Mouse (Mus musculus): ENCODE measurements around the gene Hoxd8. TPM values are rescaled to one million over a fixed set of nuclear protein-coding genes. Genes with fewer than 3 reads are reported as not detected.

The Hoxd8 gene
- polyA plus RNA-seq, 1 experiment from 2014 or later, result 36.4 TPM

- peaks cover 32% of the 10 kb centered on the region for H3K36me3 ChIP-seq
- H3K4me3 ChIP-seq (replicated peaks), result no peak overlapping the region
- H3K4me2 ChIP-seq, result peak overlapping the region; percentile 77
- no peak overlapping the region for H3K9ac ChIP-seq
- no peaks in the 10 kb centered on the region for H3K9me3 ChIP-seq (replicated peaks)
- 35% methylated on average over 8 of the region's 8 CpGs for WGBS
- peaks cover under 1% of the 10 kb centered on the region; the same call in 1 of the 2 replicates for H3K27me3 ChIP-seq
- peaks cover 88% of the 10 kb centered on the region for H3K4me1 ChIP-seq
- H3K27ac ChIP-seq, result peak overlapping the region; percentile 60; the same call in 1 of the 2 replicates
- no peak for ATAC-seq (replicated peaks; ENCODE audit: low FRiP score)
Measured at GRCm38 (mm10) chr2:74730331-74730730, 25.9 kb downstream of the Hoxd8 start.

- Histone ChIP-seq H3K4me2 (peak overlapping the region; percentile 77), H3K36me3 (peaks cover 26% of the 10 kb centered on the region), H3K27me3 (peaks cover 8% of the 10 kb centered on the region), H3K9ac (peak overlapping the region; percentile 42), H3K4me3 (replicated peaks) (peak overlapping the region; percentile 10; the same call in 1 of the 2 replicates), H3K27ac (peak overlapping the region; percentile 60), H3K9me3 (replicated peaks) (no peaks in the 10 kb centered on the region), H3K4me1 (peaks cover 89% of the 10 kb centered on the region)
- no peak for ATAC-seq (replicated peaks; ENCODE audit: low FRiP score)
Measured at GRCm38 (mm10) chr2:74731055-74731454, 26.6 kb downstream of the Hoxd8 start.

- peaks cover 89% of the 10 kb centered on the region for H3K4me1 ChIP-seq
- H3K4me2 ChIP-seq, result peak overlapping the region; percentile 77
- 29% methylated on average over 9 of the region's 9 CpGs for WGBS
- H3K4me3 ChIP-seq (replicated peaks), result peak overlapping the region; percentile 37
- peak overlapping the region; percentile 35; the same call in 1 of the 2 replicates for H3K9ac ChIP-seq
- no peaks in the 10 kb centered on the region for H3K9me3 ChIP-seq (replicated peaks)
- H3K27ac ChIP-seq, result peak overlapping the region; percentile 96
- peaks cover 21% of the 10 kb centered on the region for H3K36me3 ChIP-seq
- ATAC-seq (replicated peaks; ENCODE audit: low FRiP score), result no peak
- peaks cover 11% of the 10 kb centered on the region for H3K27me3 ChIP-seq
Measured at GRCm38 (mm10) chr2:74731799-74732512, 27.5 kb downstream of the Hoxd8 start.

- Histone ChIP-seq H3K9ac (peak overlapping the region; percentile 35), H3K36me3 (peaks cover 21% of the 10 kb centered on the region), H3K4me2 (peak overlapping the region; percentile 77), H3K4me1 (peaks cover 89% of the 10 kb centered on the region), H3K9me3 (replicated peaks) (no peaks in the 10 kb centered on the region), H3K4me3 (replicated peaks) (peak overlapping the region; percentile 37), H3K27me3 (peaks cover 14% of the 10 kb centered on the region), H3K27ac (peak overlapping the region; percentile 96)
- no peak for ATAC-seq (replicated peaks; ENCODE audit: low FRiP score)
- 2% methylated on average over 52 of the region's 52 CpGs for WGBS
Measured at GRCm38 (mm10) chr2:74732513-74733316, 28.3 kb downstream of the Hoxd8 start.

- H3K9ac ChIP-seq, result peak overlapping the region; percentile 35; the same call in 1 of the 2 replicates
- no peak for ATAC-seq (replicated peaks; ENCODE audit: low FRiP score)
- peaks cover 20% of the 10 kb centered on the region for H3K27me3 ChIP-seq
- peak overlapping the region; percentile 77 for H3K4me2 ChIP-seq
- peak overlapping the region; percentile 37 for H3K4me3 ChIP-seq (replicated peaks)
- H3K9me3 ChIP-seq (replicated peaks), result no peaks in the 10 kb centered on the region
- WGBS, result 3% methylated on average over 15 of the region's 16 CpGs
- H3K36me3 ChIP-seq, result peaks cover 18% of the 10 kb centered on the region
- H3K4me1 ChIP-seq, result peaks cover 89% of the 10 kb centered on the region
- H3K27ac ChIP-seq, result peak overlapping the region; percentile 96
Measured at GRCm38 (mm10) chr2:74733317-74733661, 28.9 kb downstream of the Hoxd8 start.

GRCm38 (mm10) chr2:74733765-74734164, 29.4 kb downstream of the Hoxd8 start:
- Histone ChIP-seq H3K4me1 (peaks cover 89% of the 10 kb centered on the region), H3K9me3 (replicated peaks) (no peaks in the 10 kb centered on the region), H3K36me3 (peaks cover 14% of the 10 kb centered on the region; the same call in 1 of the 2 replicates), H3K27me3 (peaks cover 21% of the 10 kb centered on the region), H3K4me3 (replicated peaks) (peak overlapping the region; percentile 37), H3K27ac (peak overlapping the region; percentile 96), H3K9ac (peak overlapping the region; percentile 35; the same call in 1 of the 2 replicates), H3K4me2 (peak overlapping the region; percentile 77)
- no peak for ATAC-seq (replicated peaks; ENCODE audit: low FRiP score)
- 15% methylated on average over 6 of the region's 6 CpGs for WGBS

- H3K4me2 ChIP-seq, result peak overlapping the region; percentile 77
- no peak for ATAC-seq (replicated peaks; ENCODE audit: low FRiP score)
- peaks cover 91% of the 10 kb centered on the region for H3K4me1 ChIP-seq
- H3K36me3 ChIP-seq, result peaks cover 14% of the 10 kb centered on the region; the same call in 1 of the 2 replicates
- peak overlapping the region; percentile 45 for H3K4me3 ChIP-seq (replicated peaks)
- peaks cover 26% of the 10 kb centered on the region for H3K27me3 ChIP-seq
- H3K9me3 ChIP-seq (replicated peaks), result no peaks in the 10 kb centered on the region
- peak overlapping the region; percentile 96 for H3K27ac ChIP-seq
- 7% methylated on average over 13 of the region's 13 CpGs for WGBS
- peak overlapping the region; percentile 25; the same call in 1 of the 2 replicates for H3K9ac ChIP-seq
Measured at GRCm38 (mm10) chr2:74734451-74734850, 30.0 kb downstream of the Hoxd8 start.

GRCm38 (mm10) chr2:74734996-74735811, 30.8 kb downstream of the Hoxd8 start:
- no peak for ATAC-seq (replicated peaks; ENCODE audit: low FRiP score)
- H3K9me3 ChIP-seq (replicated peaks), result no peaks in the 10 kb centered on the region
- H3K4me1 ChIP-seq, result peaks cover 97% of the 10 kb centered on the region
- H3K27ac ChIP-seq, result peak overlapping the region; percentile 96
- H3K36me3 ChIP-seq, result peaks cover 12% of the 10 kb centered on the region; the same call in 1 of the 2 replicates
- peak overlapping the region; percentile 77 for H3K4me2 ChIP-seq
- peaks cover 26% of the 10 kb centered on the region for H3K27me3 ChIP-seq
- peak overlapping the region; percentile 39 for H3K9ac ChIP-seq
- 30% methylated on average over 27 of the region's 27 CpGs for WGBS
- H3K4me3 ChIP-seq (replicated peaks), result peak overlapping the region; percentile 45

GRCm38 (mm10) chr2:74735851-74736687, 31.7 kb downstream of the Hoxd8 start:
- ATAC-seq (replicated peaks; ENCODE audit: low FRiP score), result no peak
- Histone ChIP-seq H3K27ac (peak overlapping the region; percentile 96), H3K4me2 (peak overlapping the region; percentile 77), H3K9ac (peak overlapping the region; percentile 39), H3K36me3 (0 out of 2 replicates have a peak, but pooled peaks cover 4% of the 10 kb centered on the region), H3K4me1 (peaks cover 98% of the 10 kb centered on the region), H3K4me3 (replicated peaks) (peak overlapping the region; percentile 45), H3K27me3 (peaks cover 26% of the 10 kb centered on the region), H3K9me3 (replicated peaks) (no peaks in the 10 kb centered on the region)
- WGBS, result 13% methylated on average over 42 of the region's 42 CpGs

GRCm38 (mm10) chr2:74736688-74737577, 32.5 kb downstream of the Hoxd8 start:
- WGBS, result 33% methylated on average over 15 of the region's 15 CpGs
- Histone ChIP-seq H3K27me3 (peaks cover 26% of the 10 kb centered on the region), H3K9ac (peak overlapping the region; percentile 39; the same call in 1 of the 2 replicates)

More at GRCm38 (mm10) chr2:74736688-74737577, 32.5 kb downstream of the Hoxd8 start:
- Histone ChIP-seq H3K27ac (peak overlapping the region; percentile 96), H3K4me3 (replicated peaks) (peak overlapping the region; percentile 45), H3K36me3 (no peaks in the 10 kb centered on the region), H3K9me3 (replicated peaks) (no peaks in the 10 kb centered on the region), H3K4me1 (peaks cover 99% of the 10 kb centered on the region), H3K4me2 (peak overlapping the region; percentile 77)
- no peak for ATAC-seq (replicated peaks; ENCODE audit: low FRiP score)

Measured in kidney, embryonic 15.5 days (tissue).